Mouse (Mus musculus) stomach, postnatal 0 days (tissue): Measurements from ENCODE around the gene Mmp24. TPM values are rescaled to one million over a fixed set of nuclear protein-coding genes. Genes with fewer than 3 reads are reported as not detected.
A peak's percentile ranks its signal among the peaks of the same experiment; 100 is the strongest.

Source experiments
- ATAC-seq: fragments of 200-750 bp; cut with Nextera tagmentation; 2 replicates; pipeline ENCODE4 v1.8.0; 2017; ENCODE audit not compliant: low FRiP score, low TSS enrichment
- DNase-seq: peaks from one replicate; pipeline ENCODE4 v3.0.0-alpha.2; 2016; ENCODE audit warnings: low spot score
- H3K27ac ChIP-seq: fragments of 300-500 bp; sonication (generic); replicated peaks from 2 replicates; pipeline ENCODE4 v1.5.1; 2014; ENCODE audit warnings: mild to moderate bottlenecking, control low read depth
- H3K27me3 ChIP-seq: fragments of 300-500 bp; sonication (generic); 2 replicates; pipeline ENCODE4 v1.6.1; 2014; ENCODE audit warnings: low read length; ENCODE audit not compliant: control insufficient read depth, insufficient read depth
- H3K36me3 ChIP-seq: fragments of 300-500 bp; sonication (generic); 2 replicates; pipeline ENCODE4 v1.6.1; 2014; ENCODE audit warnings: low read length, mixed read lengths; ENCODE audit not compliant: control insufficient read depth, insufficient read depth
- H3K4me1 ChIP-seq: fragments of 300-500 bp; sonication (generic); replicated peaks from 2 replicates; pipeline ENCODE4 v1.6.1; 2014; ENCODE audit warnings: antibody characterized with exemption; ENCODE audit not compliant: control insufficient read depth, insufficient read depth
- H3K4me2 ChIP-seq: fragments of 300-500 bp; sonication (generic); replicated peaks from 2 replicates; pipeline ENCODE4 v1.6.1; 2014; ENCODE audit warnings: low read depth, mild to moderate bottlenecking, control low read depth, moderate library complexity
- H3K4me3 ChIP-seq: fragments of 300-500 bp; sonication (generic); 2 replicates; pipeline ENCODE4 v1.5.1; 2014; ENCODE audit warnings: low read depth, low read length, control low read depth
- H3K9ac ChIP-seq: fragments of 300-500 bp; sonication (generic); 2 replicates; pipeline ENCODE4 v1.6.1; 2014; ENCODE audit warnings: mild to moderate bottlenecking, low read length, control low read depth, mixed read lengths
- H3K9me3 ChIP-seq: fragments of 300-500 bp; sonication (generic); 2 replicates; pipeline ENCODE4 v1.6.1; 2016; ENCODE audit warnings: low read length; ENCODE audit not compliant: control insufficient read depth
- CTCF ChIP-seq: IDR thresholded peaks from 2 replicates; pipeline ENCODE4 v1.5.1; 2016; ENCODE audit warnings: antibody characterized with exemption, low read depth, mild to moderate bottlenecking, moderate library complexity
- EP300 ChIP-seq: optimal IDR thresholded peaks from 2 replicates; pipeline ENCODE3; 2016; ENCODE audit warnings: antibody characterized with exemption
- WGBS: fragments of 180-500 bp; shearing (Covaris S2); extraction: QIAGEN DNeasy Blood & Tissue Kit; methylation state at CpG from one replicate; pipeline ENCODE4 v1.1.7; 2014; 5-methylcytosine and 5-hydroxymethylcytosine counted together
- polyA plus RNA-seq: library from polyadenylated mRNA; unstranded; fragments of >200 nt; fragmentation: Nextera tagmentation; extraction: Ambion mirVana; gene quantifications from 2 replicates; pipeline ENCODE4 v1.2.1, GENCODE M21; 2015

The Mmp24 gene
- polyA plus RNA-seq = 0.21 and 0.23 TPM in 2 replicates

- DNase-seq (no peak), ATAC-seq (no peak; the same call in 1 of the 2 replicates)
- peak within 1 kb of the TSS; percentile 75 for H3K4me2 ChIP-seq
- H3K27me3 ChIP-seq = peaks cover 5% of the 10 kb centered on the region; the same call in 1 of the 2 replicates
- H3K9ac ChIP-seq = peak within 1 kb of the TSS; percentile 38; the same call in 1 of the 2 replicates
- no peaks in the 10 kb centered on the region for H3K4me1 ChIP-seq
- 3% methylated on average over 25 of the region's 100 CpGs for WGBS
- peak within 1 kb of the TSS; percentile 36 for H3K4me3 ChIP-seq
- no peak for TF ChIP-seq CTCF
- TF ChIP-seq EP300 = no peak
- no peaks in the 10 kb centered on the region for H3K9me3 ChIP-seq
- no peaks in the 10 kb centered on the region for H3K36me3 ChIP-seq
- H3K27ac ChIP-seq = no peak within 1 kb of the TSS
Observed at GRCm38 (mm10) chr2:155774927-155775684, at the start of gene Mmp24. Mmp24 (plus strand) TSS chr2:155775342.

- 56% methylated on average over 7 of the region's 7 CpGs for WGBS
- no peak for TF ChIP-seq CTCF
- TF ChIP-seq EP300 = no peak
- Histone ChIP-seq H3K4me3 (no peak overlapping the region), H3K27me3 (no peaks in the 10 kb centered on the region), H3K9me3 (no peaks in the 10 kb centered on the region), H3K4me1 (peaks cover 3% of the 10 kb centered on the region; the same call in 1 of the 2 replicates), H3K27ac (no peak overlapping the region), H3K9ac (no peak overlapping the region), H3K4me2 (no peak overlapping the region), H3K36me3 (peaks cover 3% of the 10 kb centered on the region; the same call in 1 of the 2 replicates)
- ATAC-seq = no peak
- DNase-seq = no peak
Observed at GRCm38 (mm10) chr2:155726302-155726701, 48.8 kb upstream of the Mmp24 start.

- WGBS = 42% methylated on average over 7 of the region's 7 CpGs
- Histone ChIP-seq H3K36me3 (peaks cover 3% of the 10 kb centered on the region; the same call in 1 of the 2 replicates), H3K27me3 (no peaks in the 10 kb centered on the region), H3K4me3 (no peak overlapping the region), H3K27ac (peak overlapping the region; percentile 58; the same call in 1 of the 2 replicates), H3K9ac (no peak overlapping the region), H3K4me2 (peak overlapping the region; percentile 94; the same call in 1 of the 2 replicates), H3K4me1 (peaks cover 3% of the 10 kb centered on the region; the same call in 1 of the 2 replicates), H3K9me3 (no peaks in the 10 kb centered on the region)
- peak; percentile 60 for DNase-seq
- ATAC-seq = peak; percentile 78
- TF ChIP-seq EP300 (no peak), CTCF (no peak)
Observed at GRCm38 (mm10) chr2:155727764-155728395, 47.3 kb upstream of the Mmp24 start.

GRCm38 (mm10) chr2:155728742-155729141 lies 46.4 kb upstream of the Mmp24 start:
- Histone ChIP-seq H3K4me3 (peak overlapping the region; percentile 88), H3K9me3 (no peaks in the 10 kb centered on the region), H3K9ac (peak overlapping the region; percentile 81), H3K4me2 (peak overlapping the region; percentile 94), H3K27me3 (no peaks in the 10 kb centered on the region), H3K4me1 (peaks cover 3% of the 10 kb centered on the region; the same call in 1 of the 2 replicates), H3K27ac (peak overlapping the region; percentile 58), H3K36me3 (peaks cover 3% of the 10 kb centered on the region; the same call in 1 of the 2 replicates)
- 5% methylated on average over 15 of the region's 15 CpGs for WGBS
- TF ChIP-seq EP300 = no peak
- DNase-seq (no peak), ATAC-seq (no peak; the same call in 1 of the 2 replicates)

GRCm38 (mm10) chr2:155729158-155729645 lies 45.9 kb upstream of the Mmp24 start, which contains the start of gene Edem2:
Edem2 (minus strand) TSS chr2:155729475.
- TF ChIP-seq EP300 = no peak
- no peak; the same call in 1 of the 2 replicates for TF ChIP-seq CTCF

More at GRCm38 (mm10) chr2:155729158-155729645, 45.9 kb upstream of the Mmp24 start, which contains the start of gene Edem2:
- WGBS = under 1% methylated on average over 33 of the region's 33 CpGs
- Histone ChIP-seq H3K9me3 (no peaks in the 10 kb centered on the region), H3K4me2 (peak within 1 kb of the TSS; percentile 94), H3K4me3 (peak within 1 kb of the TSS; percentile 88), H3K4me1 (peaks cover 3% of the 10 kb centered on the region; the same call in 1 of the 2 replicates), H3K36me3 (peaks cover 3% of the 10 kb centered on the region; the same call in 1 of the 2 replicates), H3K27me3 (no peaks in the 10 kb centered on the region), H3K9ac (peak within 1 kb of the TSS; percentile 81), H3K27ac (peak within 1 kb of the TSS; percentile 58)
- DNase-seq (peak; percentile 93), ATAC-seq (peak; percentile 85)
